Mouse (Mus musculus) small intestine, adult 10 weeks (tissue): ENCODE results near the gene Edar. TPM values are rescaled to one million over a fixed set of nuclear protein-coding genes. Genes with fewer than 3 reads are reported as not detected.

ENCODE experiments used
- polyA plus RNA-seq: library from polyadenylated mRNA; stranded (reverse); fragments of 350-450 nt; fragmentation: Illumina TruSeq; extraction: RNeasy Lipid Tissue Mini Kit (QIAGEN cat#74804); gene quantifications from one replicate; pipeline ENCODE4 v1.2.3, GENCODE M21; 2014; ENCODE audit warnings: low replicate concordance

Edar gene
- polyA plus RNA-seq: 0.26 TPM

DNA sequence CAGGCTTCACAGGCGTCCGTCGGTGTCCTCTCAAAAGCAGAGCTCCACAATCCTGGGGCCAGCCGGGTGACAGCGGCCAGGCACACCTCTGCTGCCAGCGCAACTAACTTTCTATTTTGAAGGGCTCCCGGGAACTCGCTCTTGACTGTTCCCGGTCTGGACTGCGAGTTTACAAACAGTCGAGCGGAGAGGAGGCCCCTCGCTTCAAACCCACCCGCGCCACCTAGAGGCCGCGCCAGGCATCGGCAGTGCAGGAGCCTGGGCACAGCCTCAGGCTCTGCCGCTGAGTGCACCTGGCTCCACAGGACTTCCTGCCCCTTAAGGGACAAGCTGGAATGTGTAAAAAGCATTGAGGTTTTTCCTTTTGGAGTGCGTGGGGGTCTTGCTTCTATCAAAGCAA is at the start of gene Edar:
Gene Edar (minus strand): TSS at position 122 of the 400 bp plus-strand sequence.

DNA sequence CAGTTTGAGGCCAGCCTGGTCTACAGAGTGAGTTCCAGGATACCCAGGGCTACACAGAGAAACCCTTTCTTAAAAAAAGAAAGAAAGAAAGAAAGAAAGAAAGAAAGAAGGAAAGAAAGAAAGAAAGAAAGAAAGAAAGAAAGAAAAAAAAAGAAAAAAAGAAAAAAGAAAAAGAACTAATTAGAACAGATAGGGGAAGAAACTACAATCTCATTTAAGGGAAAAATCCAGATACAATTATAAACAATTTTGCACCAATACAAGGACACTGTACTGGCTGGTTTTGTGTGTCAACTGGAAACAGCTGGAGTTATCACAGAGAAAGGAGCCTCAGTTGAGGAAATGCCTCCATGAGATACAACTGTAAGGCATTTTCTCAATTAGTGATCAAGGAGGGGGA is 42.7 kb upstream of the Edar start, which contains the start of gene Gm17542:
Gene Gm17542 (minus strand): TSS at position 101 of the 400 bp plus-strand sequence.

Other genes starting within 250 kb of the Edar start
- 93.3 TPM for gene Ranbp2, start 228.7 kb downstream of the Edar start, polyA plus RNA-seq
- 13.0 TPM for gene Ccdc138, start 177.7 kb downstream of the Edar start, polyA plus RNA-seq
- gene Gm17542, start 42.6 kb upstream of the Edar start, polyA plus RNA-seq: not detected
- gene Sh3rf3, start 137.7 kb upstream of the Edar start, polyA plus RNA-seq: not detected